Mouse (Mus musculus) liver (tissue): Measurements from ENCODE around the gene Vmn1r30.

Experiments used
- DNase-seq: peaks from one replicate; pipeline ENCODE4 v3.0.0-alpha.2; 2020; ENCODE audit warnings: mixed read lengths

Gene Vmn1r30

GRCm38 (mm10) chr6:58443285-58443684 is at the start of gene Vmn1r30:
Gene Vmn1r30, minus strand, starts transcription at chr6:58443385.
- DNase-seq = no peak

GRCm38 (mm10) chr6:58475230-58475629 is 32.0 kb upstream of the Vmn1r30 start, which contains the start of gene Vmn1r31:
Gene Vmn1r31, minus strand, starts transcription at chr6:58475330.
- no peak for DNase-seq
